ENCODE assay signal across 8 mouse cellular contexts in the genomic region with DNA sequence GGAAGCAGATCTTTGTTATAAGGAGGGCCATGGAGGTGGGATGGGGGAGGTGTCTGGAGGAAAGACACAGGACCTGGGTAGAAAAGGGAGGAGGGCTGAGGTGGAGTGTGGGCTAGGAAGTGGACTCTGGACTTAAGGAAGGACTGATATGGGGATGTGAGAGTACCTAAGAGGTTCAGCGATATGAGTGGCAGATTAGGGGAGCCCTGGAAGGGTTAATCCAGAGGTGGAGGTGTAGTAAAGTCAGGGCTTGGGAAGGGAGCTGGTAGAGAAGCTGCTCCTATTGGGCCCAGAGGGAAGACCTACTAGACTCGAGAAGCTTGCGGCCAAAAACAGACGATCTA. TPM values are rescaled to one million over a fixed set of nuclear protein-coding genes. Genes with fewer than 3 reads are reported as not detected.
DNase-seq lines count a peak whose midpoint lies in the region; ATAC-seq and TF ChIP-seq lines count a peak whose summit lies in the region.

No protein-coding gene starts in this region.

- no peaks in the 10 kb centered on the region for H3K27me3 ChIP-seq in heart, embryonic 11.5 days (ENCODE audit: control insufficient read depth, insufficient read depth, low read length)
- H3K27me3 ChIP-seq in forebrain, postnatal 0 days (ENCODE audit: insufficient read depth, low read length): no peaks in the 10 kb centered on the region
- H3K27me3 ChIP-seq in liver, postnatal 0 days (ENCODE audit: insufficient read depth, low read length): no peaks in the 10 kb centered on the region

- H3K4me3 ChIP-seq in heart, embryonic 11.5 days (ENCODE audit: low read depth, low read length): peak overlapping the region; percentile 46
- H3K4me3 ChIP-seq in ES-E14 (ENCODE audit: insufficient read depth in 1 of 2, low read depth in 1 of 2, low read length in 2 of 2, poor library complexity in 1 of 2, severe bottlenecking in 1 of 2): peak overlapping the region; percentile 72 to 81
- peak overlapping the region; percentile 45 for H3K4me3 ChIP-seq in forebrain, postnatal 0 days (ENCODE audit: low read depth, low read length)
- H3K4me3 ChIP-seq in liver, postnatal 0 days (ENCODE audit: low read depth, low read length): peak overlapping the region; percentile 38

- WGBS in heart, embryonic 11.5 days (ENCODE audit: insufficient replicate concordance): 28% methylated on average over 4 of the region's 4 CpGs
- 35% methylated on average over 4 of the region's 4 CpGs for WGBS in forebrain, postnatal 0 days
- 41% methylated on average over 4 of the region's 4 CpGs for WGBS in liver, postnatal 0 days (ENCODE audit: insufficient replicate concordance)

- no peak for TF ChIP-seq EP300 in liver, postnatal 0 days (IDR thresholded peaks at IDR 0.05; ENCODE audit: low read depth)

- H3K4me2 ChIP-seq in heart, embryonic 11.5 days: peak overlapping the region; percentile 62
- peak overlapping the region; percentile 53 for H3K4me2 ChIP-seq in forebrain, postnatal 0 days (ENCODE audit: low read depth)
- peak overlapping the region; percentile 71 for H3K4me2 ChIP-seq in liver, postnatal 0 days (ENCODE audit: low read depth, low read length)

- no peak for DNase-seq in heart, postnatal 14 days
- no peak for DNase-seq in ES-E14 (ENCODE audit: low read depth, low spot score)
- no peak for DNase-seq in forebrain, postnatal 0 days
- DNase-seq in liver, postnatal 0 days: no peak
- DNase-seq in Muller cell, postnatal 12 days (ENCODE audit: inconsistent ontology term): no peak
- no peak for DNase-seq in right cerebral cortex, adult 2 months (ENCODE audit: low spot score in 2 of 2)
- DNase-seq in gastrocnemius, postnatal 10 days: no peak

- in situ Hi-C loops in ES-E14 (cut with MboI; ENCODE audit: low sequenced_read_pairs in 2 of 2, unreplicated experiment in 2 of 2): no loop called here

- intact Hi-C loops in heart, postnatal 14 days (cut with DNase I): no loop called here

- peak overlapping the region; percentile 58 for H3K9ac ChIP-seq in heart, embryonic 11.5 days (ENCODE audit: low read depth, low read length)
- peak overlapping the region; percentile 82 for H3K9ac ChIP-seq in ES-E14 (ENCODE audit: insufficient read depth, low read depth, low read length, poor library complexity, severe bottlenecking)
- H3K9ac ChIP-seq in forebrain, postnatal 0 days: peak overlapping the region; percentile 55
- no peak overlapping the region for H3K9ac ChIP-seq in liver, postnatal 0 days (replicated peaks)

- no peak for TF ChIP-seq CTCF in forebrain, postnatal 0 days (IDR thresholded peaks at IDR 0.05; ENCODE audit: low read depth)
- no peak for TF ChIP-seq CTCF in liver, postnatal 0 days (IDR thresholded peaks at IDR 0.05; ENCODE audit: low read depth)

- no peak overlapping the region for H3K27ac ChIP-seq in heart, embryonic 11.5 days (ENCODE audit: low read depth, low read length)
- peak overlapping the region; percentile 41; the same call in 1 of the 2 replicates for H3K27ac ChIP-seq in ES-E14 (ENCODE audit: insufficient read depth, low read depth, low read length, poor library complexity, severe bottlenecking)
- H3K27ac ChIP-seq in forebrain, postnatal 0 days (ENCODE audit: low read depth, low read length): 0 out of 2 replicates have a peak overlapping the region, but pooled peaks have one; percentile 59
- no peak overlapping the region for H3K27ac ChIP-seq in liver, postnatal 0 days (ENCODE audit: low read depth)

- no peaks in the 10 kb centered on the region for H3K9me3 ChIP-seq in heart, embryonic 11.5 days (replicated peaks; ENCODE audit: control insufficient read depth, low read length)
- H3K9me3 ChIP-seq in ES-E14 (ENCODE audit: control insufficient read depth, insufficient read depth, low read depth, low read length): no peaks in the 10 kb centered on the region
- no peaks in the 10 kb centered on the region for H3K9me3 ChIP-seq in forebrain, postnatal 0 days (ENCODE audit: low read length)
- no peaks in the 10 kb centered on the region for H3K9me3 ChIP-seq in liver, postnatal 0 days (ENCODE audit: low read length)

- ATAC-seq in heart, embryonic 11.5 days (replicated peaks; ENCODE audit: insufficient number of reproducible peaks, low FRiP score, low TSS enrichment): no peak
- ATAC-seq in forebrain, postnatal 0 days: 0 out of 2 replicates have a peak, but pooled peaks have one; percentile 1
- ATAC-seq in liver, postnatal 0 days: no peak

- H3K36me3 ChIP-seq in heart, embryonic 11.5 days (ENCODE audit: control insufficient read depth, insufficient read depth, low read length): peaks cover 2% of the 10 kb centered on the region; the same call in 1 of the 2 replicates
- H3K36me3 ChIP-seq in ES-E14 (ENCODE audit: control insufficient read depth, insufficient read depth, low read length, poor library complexity, severe bottlenecking): peaks cover 25% of the 10 kb centered on the region
- 0 out of 2 replicates have a peak, but pooled peaks cover 2% of the 10 kb centered on the region for H3K36me3 ChIP-seq in forebrain, postnatal 0 days (ENCODE audit: insufficient read depth)
- H3K36me3 ChIP-seq in liver, postnatal 0 days (replicated peaks; ENCODE audit: insufficient read depth, low read length): peaks cover 14% of the 10 kb centered on the region; the same call in 1 of the 2 replicates

- H3K4me1 ChIP-seq in heart, embryonic 11.5 days (ENCODE audit: control insufficient read depth, insufficient read depth, low read length): no peaks in the 10 kb centered on the region
- peaks cover 0 to 10% of the 10 kb centered on the region in 2 experiments; a peak in 1 of 4 replicates for H3K4me1 ChIP-seq in ES-E14 (ENCODE audit: control insufficient read depth in 2 of 2, insufficient read depth in 2 of 2, low read length in 2 of 2, poor library complexity in 1 of 2)
- no peaks in the 10 kb centered on the region for H3K4me1 ChIP-seq in forebrain, postnatal 0 days (ENCODE audit: insufficient read depth)
- no peaks in the 10 kb centered on the region for H3K4me1 ChIP-seq in liver, postnatal 0 days (ENCODE audit: insufficient read depth)

TF ChIP-seq in ES-E14, 5 proteins besides CTCF, POLR2A, EP300 and RAD21:
- TF ChIP-seq CHD2 (IDR thresholded peaks at IDR 0.05; ENCODE audit: low read depth, low read length) (no peak), ZNF384 (IDR thresholded peaks at IDR 0.05; ENCODE audit: low read depth, low read length) (no peak), ZC3H11A (IDR thresholded peaks at IDR 0.05; ENCODE audit: borderline replicate concordance, low read depth, low read length) (no peak), HCFC1 (IDR thresholded peaks at IDR 0.05; ENCODE audit: borderline replicate concordance, insufficient read depth, low read length) (no peak), MAFK (IDR thresholded peaks at IDR 0.05; ENCODE audit: insufficient read depth, low read depth, low read length) (no peak)

RNA-seq across cellular contexts. Expression of a gene that starts 0.7 kb away (rescaled TPM):
- 52.3 and 55.9 TPM in 2 replicates for polyA plus RNA-seq in heart, embryonic 11.5 days (2014; fragmentation: Nextera tagmentation; extraction: Ambion mirVana)
- 1 to 10 TPM; 7.0 to 8.0 TPM for total RNA-seq in heart, postnatal 14 days (2021)
- 41.9 and 48.0 TPM in 2 replicates for total RNA-seq in ES-E14 (2012; rRNA removed)
- 87.2 and 89.6 TPM in 2 replicates for total RNA-seq in forebrain, postnatal 0 days (2014; rRNA removed)
- polyA plus RNA-seq in forebrain, postnatal 0 days (2015; fragmentation: Nextera tagmentation; extraction: Ambion mirVana): 139 TPM in 2 replicates
- polyA plus RNA-seq in liver, postnatal 0 days (2015; fragmentation: Nextera tagmentation; extraction: Ambion mirVana): 1.9 and 2.1 TPM in 2 replicates
- 10 to 100 TPM in 1 of 2 experiments, 1 to 10 TPM in 1; 8.5 to 12.5 TPM for total RNA-seq in gastrocnemius, postnatal 10 days (2021)

RNA-seq across cellular contexts. Expression of a gene that starts 6.8 kb away (rescaled TPM):
- 0.34 TPM in 1 of 2 replicates, not detected in the other for polyA plus RNA-seq in heart, embryonic 11.5 days (2014; fragmentation: Nextera tagmentation; extraction: Ambion mirVana)
- not detected for total RNA-seq in heart, postnatal 14 days (2021)
- 0.26 TPM in 1 of 2 replicates, not detected in the other for total RNA-seq in ES-E14 (2012; rRNA removed)
- 0.76 and 1.2 TPM in 2 replicates for total RNA-seq in forebrain, postnatal 0 days (2014; rRNA removed)
- polyA plus RNA-seq in forebrain, postnatal 0 days (2015; fragmentation: Nextera tagmentation; extraction: Ambion mirVana): 0.91 TPM in 1 of 2 replicates, not detected in the other
- not detected in 2 replicates for polyA plus RNA-seq in liver, postnatal 0 days (2015; fragmentation: Nextera tagmentation; extraction: Ambion mirVana)
- not detected for total RNA-seq in gastrocnemius, postnatal 10 days (2021)

RNA-seq across cellular contexts. Expression of a gene that starts 14.8 kb away (rescaled TPM):
- 16.0 and 16.2 TPM in 2 replicates for polyA plus RNA-seq in heart, embryonic 11.5 days (2014; fragmentation: Nextera tagmentation; extraction: Ambion mirVana)
- 10 to 100 TPM; 28.8 to 38.3 TPM for total RNA-seq in heart, postnatal 14 days (2021)
- total RNA-seq in ES-E14 (2012; rRNA removed): 55.3 and 57.6 TPM in 2 replicates
- 29.0 and 32.2 TPM in 2 replicates for total RNA-seq in forebrain, postnatal 0 days (2014; rRNA removed)
- polyA plus RNA-seq in forebrain, postnatal 0 days (2015; fragmentation: Nextera tagmentation; extraction: Ambion mirVana): 30.8 and 31.5 TPM in 2 replicates
- 17.4 and 18.5 TPM in 2 replicates for polyA plus RNA-seq in liver, postnatal 0 days (2015; fragmentation: Nextera tagmentation; extraction: Ambion mirVana)
- total RNA-seq in gastrocnemius, postnatal 10 days (2021): 10 to 100 TPM; 19.6 to 24.3 TPM

RNA-seq across cellular contexts. Expression of a gene that starts 21.8 kb away (rescaled TPM):
- polyA plus RNA-seq in heart, embryonic 11.5 days (2014; fragmentation: Nextera tagmentation; extraction: Ambion mirVana): 5.2 and 8.5 TPM in 2 replicates
- 1 to 10 TPM in 1 of 2 experiments, under 1 TPM in 1; 0.74 to 1.2 TPM for total RNA-seq in heart, postnatal 14 days (2021)
- 15.8 and 22.9 TPM in 2 replicates for total RNA-seq in ES-E14 (2012; rRNA removed)
- 149 and 202 TPM in 2 replicates for total RNA-seq in forebrain, postnatal 0 days (2014; rRNA removed)
- 59.3 and 66.3 TPM in 2 replicates for polyA plus RNA-seq in forebrain, postnatal 0 days (2015; fragmentation: Nextera tagmentation; extraction: Ambion mirVana)
- polyA plus RNA-seq in liver, postnatal 0 days (2015; fragmentation: Nextera tagmentation; extraction: Ambion mirVana): 2.0 and 3.4 TPM in 2 replicates
- total RNA-seq in gastrocnemius, postnatal 10 days (2021): 1 to 10 TPM; 1.0 to 1.5 TPM

RNA-seq across cellular contexts. Expression of a gene that starts 32.0 kb away (rescaled TPM):
- polyA plus RNA-seq in heart, embryonic 11.5 days (2014; fragmentation: Nextera tagmentation; extraction: Ambion mirVana): 31.2 and 35.7 TPM in 2 replicates
- total RNA-seq in heart, postnatal 14 days (2021): 10 to 100 TPM; 21.4 to 21.5 TPM
- 9.5 and 11.5 TPM in 2 replicates for total RNA-seq in ES-E14 (2012; rRNA removed)
- 15.9 and 21.0 TPM in 2 replicates for total RNA-seq in forebrain, postnatal 0 days (2014; rRNA removed)
- 36.4 and 41.2 TPM in 2 replicates for polyA plus RNA-seq in forebrain, postnatal 0 days (2015; fragmentation: Nextera tagmentation; extraction: Ambion mirVana)
- polyA plus RNA-seq in liver, postnatal 0 days (2015; fragmentation: Nextera tagmentation; extraction: Ambion mirVana): 8.0 and 9.3 TPM in 2 replicates
- 10 to 100 TPM; 19.6 to 19.8 TPM for total RNA-seq in gastrocnemius, postnatal 10 days (2021)

Comparison
In these comparisons a context has a peak if more than half of its experiments do, and no peak if none do; other contexts are left out.
1. H3K27ac ChIP-seq: peak in ES-E14 (single experiment) and forebrain, postnatal 0 days (single experiment); none in heart, embryonic 11.5 days (single experiment) and liver, postnatal 0 days (single experiment).
2. Peak in every context shown above with its lines, with median percentiles within 50 percentile points of each other: H3K4me2 ChIP-seq and H3K4me3 ChIP-seq.